Mouse (Mus musculus) heart, adult 2 months (tissue): Measurements from ENCODE around the gene Pard3.

Source experiments
- CTCF ChIP-seq: fragments of 200-600 bp; IDR thresholded peaks from 2 replicates; pipeline ENCODE4 v1.8.1; 2022; ENCODE audit warnings: antibody characterized with exemption, mild to moderate bottlenecking, moderate library complexity
- POLR2A ChIP-seq: fragments of 200-500 bp; IDR thresholded peaks from 2 replicates; pipeline ENCODE4 v1.6.1; 2011; ENCODE audit warnings: mild to moderate bottlenecking, low read depth, low read length, control low read depth; ENCODE audit not compliant: insufficient read depth

DNA sequence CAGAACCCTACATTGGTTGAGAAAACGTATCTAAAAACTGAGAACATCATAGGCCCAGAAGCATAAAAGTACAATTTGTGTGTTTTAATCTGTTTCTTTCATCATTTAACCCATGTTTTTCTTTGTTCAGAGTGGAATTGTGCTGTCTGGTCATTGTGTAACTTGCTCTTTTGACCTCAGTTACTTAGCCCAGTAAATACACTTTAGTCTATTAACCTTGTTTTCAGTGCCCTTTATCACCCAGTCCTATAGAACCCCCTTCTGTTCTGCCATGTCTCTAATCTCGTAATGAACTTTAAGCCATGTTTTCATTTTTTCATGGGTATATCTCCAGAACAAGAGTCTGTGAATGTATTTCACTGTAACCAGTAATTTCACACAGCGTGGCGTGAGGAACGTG, 243.3 kb downstream of the Pard3 start:
- TF ChIP-seq POLR2A = no peak
- no peak for TF ChIP-seq CTCF
